Mouse (Mus musculus) lung, postnatal 0 days (tissue): ENCODE results near the gene Kalrn.

Experiments used
- CTCF ChIP-seq: IDR thresholded peaks from 2 replicates; pipeline ENCODE4 v1.5.1; 2016; ENCODE audit warnings: antibody characterized with exemption, mild to moderate bottlenecking
- EP300 ChIP-seq: IDR thresholded peaks from 2 replicates; pipeline ENCODE4 v1.6.1; 2016; ENCODE audit warnings: antibody characterized with exemption, mild to moderate bottlenecking, control low read depth

GRCm38 (mm10) chr16:33940095-33940494 is 633.2 kb downstream of the Kalrn start:
- TF ChIP-seq CTCF: no peak
- no peak for TF ChIP-seq EP300
